Mouse (Mus musculus) forebrain, embryonic 15.5 days (tissue): ENCODE data around the gene Trhde. TPM values are rescaled to one million over a fixed set of nuclear protein-coding genes. Genes with fewer than 3 reads are reported as not detected.

Source experiments
- ATAC-seq: fragments of 200-750 bp; cut with Nextera tagmentation; replicated peaks from 2 replicates; pipeline ENCODE4 v1.8.0; 2017; ENCODE audit warnings: mild to moderate bottlenecking, moderate TSS enrichment, moderate library complexity
- H3K27ac ChIP-seq: fragments of 300-500 bp; sonication (generic); replicated peaks from 2 replicates; pipeline ENCODE4 v1.5.1; 2015; ENCODE audit warnings: mild to moderate bottlenecking, inconsistent platforms
- H3K27me3 ChIP-seq: fragments of 300-500 bp; sonication (generic); 2 replicates; pipeline ENCODE4 v1.6.1; 2015; ENCODE audit warnings: inconsistent platforms
- H3K36me3 ChIP-seq: fragments of 300-500 bp; sonication (generic); 2 replicates; pipeline ENCODE4 v1.6.1; 2015; ENCODE audit warnings: mild to moderate bottlenecking, inconsistent platforms
- H3K4me1 ChIP-seq: fragments of 300-500 bp; sonication (generic); 2 replicates; pipeline ENCODE4 v1.6.1; 2015; ENCODE audit warnings: inconsistent platforms
- H3K4me2 ChIP-seq: fragments of 300-500 bp; sonication (generic); replicated peaks from 2 replicates; pipeline ENCODE4 v1.6.1; 2015; ENCODE audit warnings: mild to moderate bottlenecking, inconsistent platforms
- H3K4me3 ChIP-seq: fragments of 300-500 bp; sonication (generic); 2 replicates; pipeline ENCODE4 v1.5.1; 2015; ENCODE audit warnings: mild to moderate bottlenecking, inconsistent platforms
- H3K9ac ChIP-seq: fragments of 300-500 bp; sonication (generic); replicated peaks from 2 replicates; pipeline ENCODE4 v1.6.1; 2015; ENCODE audit warnings: mild to moderate bottlenecking, inconsistent platforms
- H3K9me3 ChIP-seq: fragments of 300-500 bp; sonication (generic); 2 replicates; pipeline ENCODE4 v1.6.1; 2016; ENCODE audit warnings: inconsistent platforms
- WGBS: fragments of 180-500 bp; shearing (Covaris S2); methylation state at CpG from one replicate; pipeline ENCODE4 v1.1.7; 2015; ENCODE audit warnings: mixed read lengths; 5-methylcytosine and 5-hydroxymethylcytosine counted together
- polyA plus RNA-seq: library from polyadenylated mRNA; unstranded; fragments of >200 nt; fragmentation: Nextera tagmentation; extraction: Ambion mirVana; gene quantifications from 2 replicates; pipeline ENCODE4 v1.2.1, GENCODE M21; 2015

Trhde gene
- polyA plus RNA-seq, result 2.2 and 3.1 TPM in 2 replicates

DNA sequence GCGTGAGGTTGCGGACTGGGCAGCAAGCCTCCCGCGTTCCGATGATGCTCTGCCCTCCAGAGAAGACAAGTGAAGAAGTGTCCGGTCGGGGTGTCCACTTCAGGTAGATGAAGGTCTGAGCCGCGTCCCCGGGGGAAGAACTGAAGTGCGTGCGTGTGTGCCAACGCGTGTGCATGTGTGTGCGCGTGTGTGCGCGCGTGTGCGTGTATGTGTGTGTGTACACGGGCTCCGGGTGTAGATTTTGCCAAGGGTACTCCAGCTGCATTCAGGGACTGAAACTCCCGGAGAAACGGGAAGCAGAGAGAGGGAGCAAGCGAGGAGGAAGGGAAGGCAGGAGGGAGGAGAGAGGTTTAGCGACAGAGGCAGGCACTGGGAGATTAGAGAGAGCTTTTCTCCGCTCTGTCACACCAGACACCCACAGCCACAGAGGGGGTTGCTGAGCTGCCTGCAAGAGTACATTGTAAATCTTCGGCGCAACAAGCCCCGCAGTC, at the start of gene Trhde:
Gene Trhde, minus strand, starts transcription at position 147 of the 491 bp plus-strand sequence.
- Histone ChIP-seq H3K4me1 (peaks cover 27% of the 10 kb centered on the region), H3K36me3 (no peaks in the 10 kb centered on the region), H3K9me3 (no peaks in the 10 kb centered on the region), H3K4me2 (peak within 1 kb of the TSS; percentile 98), H3K27me3 (peaks cover 22% of the 10 kb centered on the region; the same call in 1 of the 2 replicates), H3K27ac (peak within 1 kb of the TSS; percentile 39), H3K4me3 (peak within 1 kb of the TSS; percentile 78), H3K9ac (peak within 1 kb of the TSS; percentile 56)
- peak; percentile 34 for ATAC-seq
- WGBS, result 1% methylated on average over 30 of the region's 30 CpGs

DNA sequence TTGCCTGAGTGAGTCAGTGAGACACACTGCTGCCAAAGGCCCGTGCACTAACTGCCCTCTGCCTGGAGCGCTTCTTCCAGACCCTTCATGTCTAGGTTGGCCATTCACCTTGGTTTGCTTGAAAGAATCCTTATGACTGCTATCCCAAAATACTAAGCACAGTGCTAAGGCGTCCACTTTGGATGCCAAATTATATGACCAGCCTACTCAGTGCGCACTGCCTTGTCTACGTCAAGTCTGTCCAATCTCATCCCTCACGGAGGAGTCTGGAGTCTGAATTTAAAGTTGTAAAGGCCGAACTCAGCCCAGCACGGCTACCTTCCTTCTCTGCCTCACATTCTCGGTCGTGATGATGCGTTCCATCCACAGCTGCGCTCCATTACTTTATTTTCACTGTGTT, 39.9 kb upstream of the Trhde start:
- 90% methylated on average over 12 of the region's 12 CpGs for WGBS
- H3K4me1 ChIP-seq, result no peaks in the 10 kb centered on the region
- H3K9ac ChIP-seq, result no peak overlapping the region
- ATAC-seq, result no peak
- H3K9me3 ChIP-seq, result no peaks in the 10 kb centered on the region
- no peak overlapping the region for H3K27ac ChIP-seq
- no peaks in the 10 kb centered on the region for H3K27me3 ChIP-seq
- H3K4me3 ChIP-seq, result no peak overlapping the region
- no peaks in the 10 kb centered on the region for H3K36me3 ChIP-seq
- H3K4me2 ChIP-seq, result no peak overlapping the region

DNA sequence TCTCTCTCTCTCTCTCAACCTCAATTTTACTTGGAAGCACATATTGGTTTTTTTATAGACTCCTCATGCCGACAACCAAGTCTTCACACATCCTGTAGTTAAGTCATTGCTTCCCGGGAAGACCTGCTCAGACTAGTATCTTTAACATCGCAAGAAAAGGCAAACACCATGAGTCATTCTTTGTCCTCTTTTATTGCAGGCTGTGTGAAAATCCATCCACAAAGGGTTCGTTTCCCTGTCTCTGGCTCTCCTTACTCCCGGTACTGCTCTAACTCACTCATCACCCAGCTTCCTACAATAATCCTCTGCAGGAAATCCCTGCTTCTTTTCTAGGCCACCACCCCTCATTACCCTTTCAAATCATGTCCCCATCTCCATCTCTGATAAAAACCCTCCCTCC, 39.3 kb upstream of the Trhde start:
- Histone ChIP-seq H3K4me2 (no peak overlapping the region), H3K36me3 (no peaks in the 10 kb centered on the region), H3K4me1 (no peaks in the 10 kb centered on the region), H3K4me3 (no peak overlapping the region), H3K27ac (no peak overlapping the region), H3K27me3 (no peaks in the 10 kb centered on the region), H3K9me3 (no peaks in the 10 kb centered on the region), H3K9ac (no peak overlapping the region)
- 63% methylated on average over 5 of the region's 5 CpGs for WGBS
- no peak for ATAC-seq

DNA sequence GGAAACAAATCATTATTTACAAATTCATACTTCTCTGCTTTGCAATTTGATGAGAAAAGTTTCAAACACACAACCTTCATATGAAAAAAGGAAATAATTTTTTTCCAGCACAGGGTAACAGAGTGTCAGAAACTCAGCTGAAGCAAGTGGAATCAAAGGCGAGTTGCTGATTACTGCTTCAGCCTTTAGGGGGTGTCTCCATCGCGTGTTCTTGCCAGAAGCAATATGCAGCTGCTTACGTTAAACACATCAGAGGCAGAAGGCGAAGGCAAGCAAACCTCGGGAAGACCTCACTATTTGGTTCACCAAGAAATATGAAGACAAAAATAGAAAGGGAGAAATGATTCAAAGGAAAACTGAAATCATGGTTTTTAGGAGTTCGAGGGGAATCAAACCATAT, 29.2 kb upstream of the Trhde start:
- H3K36me3 ChIP-seq, result no peaks in the 10 kb centered on the region
- 50% methylated on average over 7 of the region's 7 CpGs for WGBS
- H3K4me3 ChIP-seq, result no peak overlapping the region
- no peaks in the 10 kb centered on the region for H3K9me3 ChIP-seq
- H3K27ac ChIP-seq, result no peak overlapping the region
- no peak overlapping the region for H3K4me2 ChIP-seq
- H3K9ac ChIP-seq, result no peak overlapping the region
- no peaks in the 10 kb centered on the region for H3K27me3 ChIP-seq
- no peak for ATAC-seq
- H3K4me1 ChIP-seq, result no peaks in the 10 kb centered on the region

DNA sequence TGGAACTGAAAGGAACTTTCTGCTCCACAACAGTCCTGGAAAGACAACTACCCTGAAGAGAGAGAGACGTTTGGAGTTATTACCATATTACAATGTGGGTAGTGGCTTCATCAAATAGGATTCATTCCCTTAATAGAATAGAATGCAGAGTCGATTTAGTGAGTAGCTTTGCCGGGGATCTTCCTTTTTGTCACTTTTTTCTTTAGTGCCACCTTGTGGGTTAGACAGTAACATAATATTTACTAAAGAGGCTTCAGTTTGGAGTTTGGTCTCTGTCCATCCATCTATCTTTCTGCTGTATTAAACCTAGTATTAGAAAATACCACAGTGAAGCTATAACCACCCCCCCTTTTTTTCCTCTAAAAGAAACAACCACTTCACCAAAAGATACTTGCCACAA, 6.7 kb upstream of the Trhde start:
- Histone ChIP-seq H3K4me1 (no peaks in the 10 kb centered on the region), H3K4me2 (no peak overlapping the region), H3K36me3 (no peaks in the 10 kb centered on the region), H3K27ac (no peak overlapping the region), H3K4me3 (no peak overlapping the region), H3K9ac (no peak overlapping the region), H3K9me3 (no peaks in the 10 kb centered on the region), H3K27me3 (no peaks in the 10 kb centered on the region)
- 47% methylated on average over 3 of the region's 3 CpGs for WGBS
- ATAC-seq, result no peak

DNA sequence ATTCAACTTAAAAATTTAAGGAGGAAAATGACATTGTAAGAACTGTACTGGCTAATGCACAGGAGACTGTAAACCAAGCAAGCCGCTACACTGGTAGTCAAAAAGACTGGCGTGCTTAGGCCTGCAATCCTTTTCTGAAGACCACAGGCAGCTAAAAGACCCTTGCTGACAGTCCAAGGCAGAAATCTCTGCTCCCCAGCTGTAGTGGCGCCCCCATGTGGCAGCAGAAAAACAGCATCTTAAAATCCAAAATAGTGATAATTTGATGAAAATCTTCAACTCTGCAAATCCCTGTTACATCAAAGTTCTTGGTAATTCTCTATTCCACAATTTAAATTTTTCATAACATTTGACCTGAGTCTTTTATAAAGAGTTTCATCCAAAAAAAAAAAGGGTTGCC, 3.8 kb upstream of the Trhde start:
- WGBS, result 26% methylated on average over 3 of the region's 3 CpGs
- no peak for ATAC-seq
- peaks cover 19% of the 10 kb centered on the region for H3K4me1 ChIP-seq
- no peaks in the 10 kb centered on the region for H3K9me3 ChIP-seq
- H3K4me2 ChIP-seq, result no peak overlapping the region
- no peak overlapping the region for H3K4me3 ChIP-seq
- H3K27ac ChIP-seq, result no peak overlapping the region
- peaks cover 9% of the 10 kb centered on the region; the same call in 1 of the 2 replicates for H3K27me3 ChIP-seq
- no peaks in the 10 kb centered on the region for H3K36me3 ChIP-seq
- no peak overlapping the region for H3K9ac ChIP-seq

DNA sequence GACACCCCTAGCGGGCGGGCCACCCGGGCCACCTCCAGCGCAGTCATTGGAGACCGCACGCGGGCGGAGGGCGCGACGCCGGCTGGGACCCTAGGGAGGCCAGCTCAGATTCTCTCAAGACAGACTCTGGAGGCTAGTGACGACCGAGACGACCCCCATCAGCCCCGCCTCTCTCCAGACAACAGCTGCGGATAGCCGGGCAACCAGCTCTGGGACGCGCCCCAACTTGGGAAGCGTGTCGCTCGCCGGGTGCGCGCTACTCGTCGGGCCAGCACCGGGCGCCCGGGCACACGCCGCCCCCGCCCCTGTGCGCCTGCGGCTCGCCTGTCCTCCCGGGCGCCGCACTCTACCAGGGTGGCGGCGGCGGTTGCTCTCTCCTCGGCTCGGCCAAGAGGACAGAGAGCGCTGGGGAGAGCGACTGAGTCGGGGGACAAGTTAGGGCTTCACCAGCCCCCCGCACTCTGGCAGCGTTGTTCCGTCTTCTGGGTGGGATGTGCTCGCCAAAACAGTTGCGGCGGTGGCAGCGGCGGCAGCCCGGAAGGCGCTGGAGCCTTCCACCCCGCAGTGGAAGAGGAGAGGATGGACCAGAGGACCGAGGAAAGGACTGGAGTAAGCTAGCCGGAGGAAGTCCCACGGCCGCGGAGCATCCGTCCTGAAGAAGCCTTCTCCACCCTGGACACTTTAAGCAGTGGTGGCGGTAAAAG, 498 bp downstream of the Trhde start:
- Histone ChIP-seq H3K4me2 (peak overlapping the region; percentile 98), H3K9me3 (no peaks in the 10 kb centered on the region), H3K27me3 (peaks cover 22% of the 10 kb centered on the region; the same call in 1 of the 2 replicates), H3K4me3 (peak overlapping the region; percentile 78), H3K4me1 (peaks cover 27% of the 10 kb centered on the region), H3K9ac (peak overlapping the region; percentile 56), H3K36me3 (no peaks in the 10 kb centered on the region), H3K27ac (peak overlapping the region; percentile 39)
- peak; percentile 88 for ATAC-seq
- under 1% methylated on average over 66 of the region's 66 CpGs for WGBS

DNA sequence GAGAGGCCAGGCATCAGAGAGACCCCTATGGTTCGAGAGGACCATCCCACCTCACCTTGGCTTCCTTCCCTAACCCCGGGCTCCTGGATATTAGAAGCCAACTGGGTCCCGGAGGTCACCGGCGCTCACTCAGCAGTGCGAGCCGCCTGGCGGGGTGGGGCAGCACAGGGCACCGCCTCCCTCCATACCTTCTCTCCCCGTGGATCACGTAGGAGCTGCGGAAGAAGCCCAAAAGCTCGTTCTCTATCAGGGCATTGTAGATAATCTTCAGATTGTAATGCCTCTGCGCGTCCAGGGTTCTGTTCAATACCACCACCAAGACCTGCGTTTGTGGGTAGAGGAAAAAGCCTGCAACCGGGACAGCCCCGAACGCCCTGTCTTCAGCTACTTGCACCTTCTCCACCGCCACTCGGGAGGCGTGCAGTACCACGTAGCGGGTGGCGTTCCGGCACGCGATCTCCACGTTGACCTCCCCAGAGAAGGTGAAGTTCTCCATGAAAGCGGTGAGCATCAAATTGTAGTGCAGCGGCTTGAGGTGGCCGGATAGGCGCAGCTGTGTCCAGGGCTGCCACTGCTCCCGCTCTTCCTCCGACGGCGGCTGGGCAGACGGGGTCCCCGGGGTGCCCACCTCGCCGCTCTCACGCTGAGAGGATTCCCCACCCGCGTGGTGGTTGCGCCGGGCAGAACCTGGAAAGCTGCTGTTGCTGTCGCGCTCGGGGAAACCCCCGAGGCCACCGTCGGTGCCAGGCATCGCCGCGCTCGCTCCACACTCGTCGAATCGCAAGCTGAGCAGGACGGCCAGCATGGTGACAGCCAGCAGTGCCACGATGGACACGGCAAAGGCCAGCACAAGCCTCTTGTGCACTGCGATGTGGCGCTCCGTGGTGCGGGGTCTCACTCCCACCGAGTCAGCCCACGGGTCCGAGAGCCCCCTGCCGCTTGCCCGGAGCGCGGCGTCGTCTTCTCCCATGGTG, 1.5 kb downstream of the Trhde start:
- Histone ChIP-seq H3K27me3 (peaks cover 22% of the 10 kb centered on the region; the same call in 1 of the 2 replicates), H3K4me1 (peaks cover 27% of the 10 kb centered on the region), H3K27ac (no peak overlapping the region), H3K9ac (peak overlapping the region; percentile 56), H3K36me3 (no peaks in the 10 kb centered on the region), H3K4me3 (peak overlapping the region; percentile 78), H3K4me2 (peak overlapping the region; percentile 98), H3K9me3 (no peaks in the 10 kb centered on the region)
- 7% methylated on average over 75 of the region's 75 CpGs for WGBS
- ATAC-seq, result peak; percentile 30

DNA sequence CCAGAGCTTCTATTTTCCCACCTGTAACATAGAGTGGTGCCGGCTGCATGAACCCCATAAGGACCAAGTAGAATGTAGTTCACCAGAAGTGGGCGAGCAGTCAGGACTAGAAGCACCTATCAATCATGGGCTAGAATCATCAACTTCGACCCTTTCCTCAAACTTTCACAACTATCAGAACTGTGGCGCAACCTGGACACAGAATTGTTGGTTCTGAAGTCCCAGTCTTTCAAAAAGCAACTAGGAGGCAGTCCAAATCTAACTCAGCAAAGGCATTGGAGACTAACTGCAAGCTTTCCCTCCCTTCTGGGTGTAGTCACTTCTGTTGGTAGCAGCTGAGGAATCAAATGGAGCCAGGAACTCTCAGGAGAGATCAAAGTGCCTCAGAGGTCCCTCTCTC, 2.6 kb downstream of the Trhde start:
- H3K9me3 ChIP-seq, result no peaks in the 10 kb centered on the region
- WGBS, result 86% methylated on average over 4 of the region's 4 CpGs
- peaks cover 22% of the 10 kb centered on the region; the same call in 1 of the 2 replicates for H3K27me3 ChIP-seq
- H3K9ac ChIP-seq, result no peak overlapping the region
- peak overlapping the region; percentile 98; the same call in 1 of the 2 replicates for H3K4me2 ChIP-seq
- H3K27ac ChIP-seq, result no peak overlapping the region
- H3K36me3 ChIP-seq, result no peaks in the 10 kb centered on the region
- peaks cover 27% of the 10 kb centered on the region for H3K4me1 ChIP-seq
- no peak for ATAC-seq
- H3K4me3 ChIP-seq, result peak overlapping the region; percentile 78; the same call in 1 of the 2 replicates

DNA sequence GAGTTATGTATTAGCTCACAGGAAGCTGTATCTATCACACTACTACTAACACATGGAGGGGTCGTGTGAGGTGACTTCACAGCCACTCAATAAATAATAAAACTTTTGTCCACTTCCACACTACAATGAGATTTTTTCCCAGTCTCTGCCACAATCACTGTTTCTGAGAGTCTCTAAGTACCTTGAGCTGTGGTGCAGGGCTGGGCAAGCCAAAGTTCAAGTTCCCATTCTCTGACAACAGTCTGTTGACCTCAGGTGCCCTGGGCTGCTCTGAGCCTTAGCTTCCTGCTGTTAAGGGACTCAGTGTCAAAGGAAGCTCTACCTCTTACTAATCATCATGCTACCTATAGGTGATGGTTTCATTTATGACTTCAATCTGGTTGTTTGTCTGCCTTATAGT, 3.3 kb downstream of the Trhde start:
- Histone ChIP-seq H3K27me3 (peaks cover 22% of the 10 kb centered on the region; the same call in 1 of the 2 replicates), H3K4me2 (no peak overlapping the region), H3K9ac (no peak overlapping the region), H3K36me3 (no peaks in the 10 kb centered on the region), H3K4me3 (no peak overlapping the region), H3K9me3 (no peaks in the 10 kb centered on the region), H3K27ac (no peak overlapping the region), H3K4me1 (peaks cover 27% of the 10 kb centered on the region)
- WGBS, result 72% methylated on average over 1 of the region's 1 CpGs
- ATAC-seq, result no peak

DNA sequence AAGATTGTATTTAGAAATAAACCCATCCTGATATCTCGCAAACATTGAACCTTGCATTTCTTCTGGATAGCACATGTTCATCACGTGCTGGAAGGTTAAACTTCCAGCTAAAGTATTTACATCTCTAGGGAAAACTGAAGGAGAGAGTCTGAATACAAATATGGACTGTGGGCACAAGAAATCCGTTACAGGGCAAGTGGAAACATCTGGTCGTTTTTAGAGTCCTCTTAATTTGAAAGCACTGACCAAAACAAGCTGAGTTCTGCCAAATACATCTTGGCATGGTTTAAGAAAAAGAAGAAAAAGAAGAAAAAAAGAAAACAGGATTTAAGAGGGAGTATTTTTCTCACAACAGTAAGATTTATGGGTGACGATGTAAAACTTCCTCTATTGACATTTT, 3.9 kb downstream of the Trhde start:
- no peaks in the 10 kb centered on the region for H3K9me3 ChIP-seq
- H3K4me1 ChIP-seq, result peaks cover 27% of the 10 kb centered on the region
- 58% methylated on average over 5 of the region's 5 CpGs for WGBS
- H3K27me3 ChIP-seq, result peaks cover 19% of the 10 kb centered on the region; the same call in 1 of the 2 replicates
- no peak overlapping the region for H3K4me2 ChIP-seq
- H3K36me3 ChIP-seq, result no peaks in the 10 kb centered on the region
- ATAC-seq, result no peak
- H3K27ac ChIP-seq, result no peak overlapping the region
- H3K9ac ChIP-seq, result no peak overlapping the region
- no peak overlapping the region for H3K4me3 ChIP-seq

DNA sequence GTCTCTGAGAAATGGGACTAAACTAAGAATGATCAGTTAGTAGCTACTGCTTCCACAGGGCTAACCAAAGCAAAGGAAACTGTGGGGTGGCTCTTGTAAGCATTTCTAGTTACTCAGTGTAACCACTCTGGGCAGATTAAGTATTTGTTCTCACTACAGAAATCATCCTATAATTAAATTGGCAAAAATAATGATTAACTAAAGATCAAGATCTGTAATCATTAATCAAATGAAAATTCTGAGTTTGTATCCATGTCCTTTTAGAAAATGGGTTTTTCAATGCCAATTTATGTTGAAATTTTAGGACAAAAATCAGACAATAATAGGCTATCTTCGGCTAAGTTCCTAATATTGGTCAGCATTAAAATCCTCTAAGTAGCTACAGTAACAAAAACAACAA, 4.4 kb downstream of the Trhde start:
- no peak overlapping the region for H3K9ac ChIP-seq
- H3K4me2 ChIP-seq, result no peak overlapping the region
- ATAC-seq, result no peak
- H3K4me1 ChIP-seq, result peaks cover 23% of the 10 kb centered on the region
- WGBS, result 92% methylated on average over 1 of the region's 1 CpGs
- no peak overlapping the region for H3K27ac ChIP-seq
- no peaks in the 10 kb centered on the region for H3K9me3 ChIP-seq
- H3K4me3 ChIP-seq, result no peak overlapping the region
- H3K27me3 ChIP-seq, result peaks cover 16% of the 10 kb centered on the region; the same call in 1 of the 2 replicates
- H3K36me3 ChIP-seq, result no peaks in the 10 kb centered on the region
